Mouse (Mus musculus): Measurements from ENCODE around the gene Mul1.

DNA sequence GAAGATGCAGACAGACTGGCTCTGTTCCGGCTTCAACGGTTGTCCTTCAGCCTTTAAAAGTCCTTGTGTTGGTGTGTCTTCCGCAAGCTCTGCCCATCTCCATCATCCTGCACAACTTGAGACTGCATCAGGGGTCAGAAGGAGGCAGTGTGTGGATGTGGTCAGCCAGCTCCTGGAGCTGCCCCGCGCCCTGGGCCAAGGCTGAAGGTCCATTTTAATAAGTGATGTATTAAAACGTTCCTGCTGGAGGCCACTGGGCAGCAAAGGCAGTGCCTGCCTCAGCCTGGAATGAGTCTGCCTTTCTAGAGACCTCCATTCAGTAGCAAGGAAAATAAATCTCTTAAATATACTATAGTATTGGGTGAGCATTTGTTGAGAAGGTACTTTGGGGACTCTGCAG, 25.3 kb downstream of the Mul1 start:
- TF ChIP-seq CTCF (IDR thresholded peaks at IDR 0.05; ENCODE audit: low read depth, low read length): no peak
- no peak for TF ChIP-seq GATA1 (IDR thresholded peaks at IDR 0.05; ENCODE audit: borderline replicate concordance, low read length)

All from G1E (cell line).